Mouse (Mus musculus): ENCODE results near the gene Btbd17.
A peak's percentile ranks its signal among the peaks of the same experiment; 100 is the strongest.

The Btbd17 gene

GRCm38 (mm10) chr11:114764820-114765818 lies 30.6 kb downstream of the Btbd17 start, which contains the start of gene Kif19a:
Gene Kif19a, plus strand, starts transcription at chr11:114765388.
- peak in 1 of 2 experiments; percentile 9 for DNase-seq (ENCODE audit: low spot score in 2 of 2)

- no peak for DNase-seq (ENCODE audit: low spot score in 2 of 2)
Measured at GRCm38 (mm10) chr11:114747564-114748138, 48.1 kb downstream of the Btbd17 start.

- peak; percentile 59 to 91 for DNase-seq (ENCODE audit: low spot score in 2 of 2)
Measured at GRCm38 (mm10) chr11:114745134-114745533, 50.6 kb downstream of the Btbd17 start.

GRCm38 (mm10) chr11:114741451-114741850 lies 54.3 kb downstream of the Btbd17 start:
- DNase-seq (ENCODE audit: low spot score in 2 of 2), result no peak
